Mouse (Mus musculus) hindbrain, embryonic 13.5 days (tissue): ENCODE measurements at regions not wholly inside any gene's neighbourhood (a gene's known extent, or its start where the extent isn't known, plus 50 kb on each side); places are given as distances from the start of the nearest gene placed in this dataset.

Experiments used
- ATAC-seq: fragments of 200-750 bp; cut with Nextera tagmentation; 2 replicates; pipeline ENCODE4 v1.8.0; 2017; ENCODE audit warnings: moderate TSS enrichment; ENCODE audit not compliant: low FRiP score
- H3K27ac ChIP-seq: fragments of 300-500 bp; sonication (generic); 2 replicates; pipeline ENCODE4 v1.5.1; 2015; ENCODE audit warnings: inconsistent platforms, mild to moderate bottlenecking, moderate library complexity
- H3K27me3 ChIP-seq: fragments of 300-500 bp; sonication (generic); 2 replicates; pipeline ENCODE4 v1.6.1; 2015; ENCODE audit warnings: mild to moderate bottlenecking, inconsistent platforms
- H3K36me3 ChIP-seq: fragments of 300-500 bp; sonication (generic); 2 replicates; pipeline ENCODE4 v1.6.1; 2015; ENCODE audit warnings: mild to moderate bottlenecking, inconsistent platforms
- H3K4me1 ChIP-seq: fragments of 300-500 bp; sonication (generic); replicated peaks from 2 replicates; pipeline ENCODE4 v1.6.1; 2015; ENCODE audit warnings: inconsistent platforms
- H3K4me2 ChIP-seq: fragments of 300-500 bp; sonication (generic); 2 replicates; pipeline ENCODE4 v1.6.1; 2015; ENCODE audit warnings: inconsistent platforms, mild to moderate bottlenecking, moderate library complexity
- H3K4me3 ChIP-seq: fragments of 300-500 bp; sonication (generic); 2 replicates; pipeline ENCODE4 v1.5.1; 2015; ENCODE audit warnings: mild to moderate bottlenecking, inconsistent platforms
- H3K9ac ChIP-seq: fragments of 300-500 bp; sonication (generic); 2 replicates; pipeline ENCODE4 v1.6.1; 2015; ENCODE audit warnings: mild to moderate bottlenecking, inconsistent platforms
- H3K9me3 ChIP-seq: fragments of 300-500 bp; sonication (generic); 2 replicates; pipeline ENCODE4 v1.6.1; 2016; ENCODE audit warnings: inconsistent platforms
- WGBS: fragments of 180-500 bp; shearing (Covaris S2); methylation state at CpG from one replicate; pipeline ENCODE4 v1.1.7; 2015; 5-methylcytosine and 5-hydroxymethylcytosine counted together

GRCm38 (mm10) chr1:184628566-184629168 lies 103.8 kb downstream of the Hlx start:
- no peak overlapping the region for H3K4me3 ChIP-seq
- no peaks in the 10 kb centered on the region for H3K27me3 ChIP-seq
- no peak overlapping the region for H3K9ac ChIP-seq
- no peak overlapping the region for H3K4me2 ChIP-seq
- no peak for ATAC-seq
- H3K9me3 ChIP-seq: no peaks in the 10 kb centered on the region
- no peaks in the 10 kb centered on the region for H3K36me3 ChIP-seq
- H3K27ac ChIP-seq: no peak overlapping the region
- 64% methylated on average over 3 of the region's 3 CpGs for WGBS
- no peaks in the 10 kb centered on the region for H3K4me1 ChIP-seq

GRCm38 (mm10) chr1:184622462-184622861 lies 110.0 kb downstream of the Hlx start:
- Histone ChIP-seq H3K4me2 (no peak overlapping the region), H3K9me3 (no peaks in the 10 kb centered on the region), H3K9ac (no peak overlapping the region), H3K4me3 (no peak overlapping the region), H3K4me1 (no peaks in the 10 kb centered on the region), H3K36me3 (no peaks in the 10 kb centered on the region), H3K27ac (no peak overlapping the region), H3K27me3 (no peaks in the 10 kb centered on the region)
- WGBS: 86% methylated on average over 3 of the region's 3 CpGs
- no peak for ATAC-seq

DNA sequence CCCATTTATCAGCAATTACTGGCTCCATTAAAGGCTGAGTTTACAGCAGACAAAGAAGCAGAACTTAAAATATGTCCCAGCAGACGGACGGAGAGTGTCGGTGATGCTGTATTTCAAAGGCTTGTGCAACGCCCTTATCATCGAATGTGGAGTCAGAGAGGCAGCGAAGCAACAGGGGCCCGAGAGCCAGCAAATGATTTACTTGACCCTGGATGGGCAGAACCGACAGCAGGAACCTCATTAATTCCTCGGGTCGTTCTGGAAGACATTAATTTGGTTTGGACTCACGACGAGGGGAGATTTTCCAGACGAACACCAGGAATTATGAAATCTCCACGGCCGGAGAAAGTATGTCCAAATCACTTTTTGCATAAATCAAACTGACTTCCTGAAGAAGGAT lies 110.5 kb downstream of the Hlx start:
- Histone ChIP-seq H3K27me3 (no peaks in the 10 kb centered on the region), H3K4me3 (no peak overlapping the region), H3K4me2 (no peak overlapping the region), H3K27ac (no peak overlapping the region), H3K36me3 (no peaks in the 10 kb centered on the region), H3K4me1 (no peaks in the 10 kb centered on the region), H3K9ac (no peak overlapping the region), H3K9me3 (no peaks in the 10 kb centered on the region)
- ATAC-seq: no peak
- WGBS: 78% methylated on average over 15 of the region's 15 CpGs

DNA sequence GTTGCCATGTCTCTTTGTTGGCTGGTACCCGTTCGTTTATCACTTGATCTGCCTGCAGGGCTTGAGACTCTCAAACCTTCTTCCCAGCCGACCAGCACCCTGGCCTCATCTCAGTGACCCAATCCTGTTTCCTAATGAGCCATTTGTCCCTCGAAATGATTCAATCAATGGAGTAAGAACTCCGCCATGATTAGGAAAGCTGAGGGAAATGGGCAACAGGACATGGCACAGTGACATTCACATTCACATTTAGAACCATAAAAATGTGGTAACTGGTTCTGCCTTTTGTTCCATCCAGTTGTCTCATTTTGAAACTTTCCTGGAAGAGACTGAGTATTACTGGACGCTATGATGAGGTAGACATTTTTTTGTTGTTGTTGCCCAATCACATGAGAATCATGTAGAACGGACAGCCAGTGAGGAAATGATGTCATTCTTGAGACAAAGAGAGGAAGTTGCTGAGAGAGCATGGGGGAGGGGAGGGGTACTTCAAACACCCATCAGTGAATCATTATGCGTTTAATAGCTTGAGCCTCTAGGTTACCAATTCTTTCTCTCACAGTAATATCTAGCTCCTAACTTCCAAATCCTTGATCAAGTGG lies 114.5 kb downstream of the Hlx start:
- H3K27me3 ChIP-seq: no peaks in the 10 kb centered on the region
- no peak overlapping the region for H3K27ac ChIP-seq
- no peak overlapping the region for H3K4me2 ChIP-seq
- no peaks in the 10 kb centered on the region; the same call in 1 of the 2 replicates for H3K9me3 ChIP-seq
- ATAC-seq: no peak
- no peaks in the 10 kb centered on the region for H3K36me3 ChIP-seq
- no peak overlapping the region for H3K9ac ChIP-seq
- WGBS: 86% methylated on average over 8 of the region's 8 CpGs
- H3K4me3 ChIP-seq: no peak overlapping the region
- no peaks in the 10 kb centered on the region for H3K4me1 ChIP-seq

DNA sequence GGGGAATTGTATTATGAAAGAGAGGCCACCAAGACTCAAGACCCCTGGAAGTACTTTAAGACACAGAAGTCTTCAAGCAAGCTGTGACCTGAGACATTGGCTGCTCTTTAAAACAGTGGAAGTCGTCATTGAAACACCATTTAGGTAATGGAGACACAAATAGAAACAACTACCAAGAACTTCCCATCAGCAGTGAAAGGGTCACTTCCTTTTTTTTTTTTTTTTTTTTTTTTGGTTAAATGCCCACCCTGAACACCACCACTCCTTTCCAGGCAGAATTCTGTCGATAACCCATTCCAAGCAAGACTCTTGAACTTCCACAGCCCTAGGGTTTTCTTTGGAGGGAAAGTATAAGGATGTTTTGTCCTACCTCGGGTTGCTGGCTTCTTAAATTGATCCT lies 116.4 kb downstream of the Hlx start:
- ATAC-seq: no peak
- Histone ChIP-seq H3K4me3 (no peak overlapping the region), H3K27ac (no peak overlapping the region), H3K9me3 (no peaks in the 10 kb centered on the region; the same call in 1 of the 2 replicates), H3K9ac (no peak overlapping the region), H3K27me3 (no peaks in the 10 kb centered on the region), H3K36me3 (no peaks in the 10 kb centered on the region), H3K4me1 (no peaks in the 10 kb centered on the region), H3K4me2 (no peak overlapping the region)
- WGBS: 79% methylated on average over 3 of the region's 3 CpGs

DNA sequence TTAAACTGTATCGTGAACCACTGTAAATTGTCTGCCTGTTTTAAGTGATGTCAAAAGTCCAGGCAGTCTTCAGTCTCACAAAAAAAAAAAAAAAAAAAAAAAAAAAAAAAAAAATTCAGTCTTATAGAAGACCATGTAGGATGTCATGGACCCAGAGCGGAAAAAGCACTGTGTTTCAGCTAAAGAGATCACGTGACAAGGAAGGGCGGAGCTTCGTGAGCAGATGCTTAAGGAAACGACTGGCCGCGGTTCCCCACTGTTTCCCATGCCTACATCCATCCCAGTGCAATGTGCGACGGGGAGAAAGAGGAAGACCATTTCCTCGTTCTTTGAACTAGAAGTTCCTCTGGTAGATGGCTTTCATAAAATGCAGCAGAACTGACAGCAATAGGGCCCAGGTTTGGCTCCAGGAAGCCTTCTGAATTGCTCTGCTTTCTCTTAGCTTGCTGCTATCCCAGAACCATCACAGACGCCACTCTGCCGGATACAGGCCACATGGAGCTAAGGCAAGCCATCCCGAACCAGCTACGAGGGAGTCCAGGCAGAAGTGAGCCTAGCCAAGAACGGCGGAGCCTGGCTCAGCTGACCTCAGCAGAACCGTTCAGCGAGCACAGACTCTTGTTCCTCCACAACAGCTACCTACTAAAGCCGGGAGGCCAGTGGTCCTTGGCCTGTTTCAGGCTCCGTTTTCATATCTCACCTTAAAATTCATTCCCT lies 117.6 kb downstream of the Hlx start:
- no peak overlapping the region for H3K9ac ChIP-seq
- no peaks in the 10 kb centered on the region for H3K27me3 ChIP-seq
- H3K4me3 ChIP-seq: no peak overlapping the region
- H3K9me3 ChIP-seq: no peaks in the 10 kb centered on the region; the same call in 1 of the 2 replicates
- no peak overlapping the region for H3K27ac ChIP-seq
- no peak for ATAC-seq
- no peak overlapping the region for H3K4me2 ChIP-seq
- 83% methylated on average over 21 of the region's 21 CpGs for WGBS
- no peaks in the 10 kb centered on the region for H3K4me1 ChIP-seq
- H3K36me3 ChIP-seq: no peaks in the 10 kb centered on the region

DNA sequence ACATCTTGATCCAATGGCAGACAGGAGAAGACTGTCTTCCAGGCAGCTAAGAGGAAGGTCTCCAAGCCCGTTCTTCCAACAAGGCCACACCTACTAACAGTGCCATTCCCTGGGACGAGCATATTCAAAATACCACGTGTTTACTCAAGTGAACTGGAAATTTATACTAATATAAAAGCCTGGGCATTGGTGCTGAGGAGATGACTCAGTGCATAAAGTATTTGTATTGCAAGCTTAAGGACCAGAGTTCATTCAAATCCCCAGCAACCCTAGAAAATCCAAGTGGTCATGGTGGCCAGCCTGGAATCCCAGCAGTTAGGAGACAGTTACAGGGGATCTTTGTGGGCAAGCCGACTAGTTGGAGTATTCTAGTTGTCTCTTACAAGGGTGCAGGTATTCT lies 119.5 kb downstream of the Hlx start:
- WGBS: 90% methylated on average over 4 of the region's 4 CpGs

GRCm38 (mm10) chr1:184608938-184609337 lies 123.5 kb downstream of the Hlx start:
- no peak for ATAC-seq
- Histone ChIP-seq H3K9ac (no peak overlapping the region), H3K27me3 (no peaks in the 10 kb centered on the region), H3K27ac (no peak overlapping the region), H3K4me3 (no peak overlapping the region), H3K36me3 (no peaks in the 10 kb centered on the region), H3K4me1 (no peaks in the 10 kb centered on the region), H3K9me3 (no peaks in the 10 kb centered on the region), H3K4me2 (no peak overlapping the region)
- WGBS: 35% methylated on average over 5 of the region's 5 CpGs

More for the DNA sequence above, 119.5 kb downstream of the Hlx start:
- Histone ChIP-seq H3K27me3 (no peaks in the 10 kb centered on the region), H3K4me2 (no peak overlapping the region), H3K9ac (no peak overlapping the region), H3K36me3 (no peaks in the 10 kb centered on the region), H3K9me3 (no peaks in the 10 kb centered on the region; the same call in 1 of the 2 replicates), H3K4me1 (no peaks in the 10 kb centered on the region), H3K4me3 (no peak overlapping the region), H3K27ac (no peak overlapping the region)
- no peak for ATAC-seq

GRCm38 (mm10) chr1:184608338-184608737 lies 124.1 kb downstream of the Hlx start:
- Histone ChIP-seq H3K4me2 (no peak overlapping the region), H3K9ac (no peak overlapping the region), H3K36me3 (no peaks in the 10 kb centered on the region), H3K9me3 (no peaks in the 10 kb centered on the region), H3K27ac (no peak overlapping the region), H3K4me3 (no peak overlapping the region), H3K4me1 (no peaks in the 10 kb centered on the region), H3K27me3 (no peaks in the 10 kb centered on the region)
- 77% methylated on average over 2 of the region's 2 CpGs for WGBS
- ATAC-seq: no peak

GRCm38 (mm10) chr1:184606541-184606940 lies 125.9 kb downstream of the Hlx start:
- H3K27me3 ChIP-seq: no peaks in the 10 kb centered on the region
- no peak for ATAC-seq
- H3K9me3 ChIP-seq: no peaks in the 10 kb centered on the region

GRCm38 (mm10) chr1:184605666-184606065 lies 126.8 kb downstream of the Hlx start:
- Histone ChIP-seq H3K4me3 (no peak overlapping the region), H3K36me3 (no peaks in the 10 kb centered on the region), H3K27me3 (no peaks in the 10 kb centered on the region), H3K4me1 (no peaks in the 10 kb centered on the region), H3K9me3 (no peaks in the 10 kb centered on the region), H3K4me2 (no peak overlapping the region), H3K9ac (no peak overlapping the region), H3K27ac (no peak overlapping the region)
- 89% methylated on average over 7 of the region's 7 CpGs for WGBS
- no peak for ATAC-seq

More at GRCm38 (mm10) chr1:184606541-184606940, 125.9 kb downstream of the Hlx start:
- WGBS: 89% methylated on average over 8 of the region's 8 CpGs
- H3K9ac ChIP-seq: no peak overlapping the region
- H3K36me3 ChIP-seq: no peaks in the 10 kb centered on the region
- H3K4me2 ChIP-seq: no peak overlapping the region
- H3K27ac ChIP-seq: no peak overlapping the region
- no peak overlapping the region for H3K4me3 ChIP-seq
- no peaks in the 10 kb centered on the region for H3K4me1 ChIP-seq

DNA sequence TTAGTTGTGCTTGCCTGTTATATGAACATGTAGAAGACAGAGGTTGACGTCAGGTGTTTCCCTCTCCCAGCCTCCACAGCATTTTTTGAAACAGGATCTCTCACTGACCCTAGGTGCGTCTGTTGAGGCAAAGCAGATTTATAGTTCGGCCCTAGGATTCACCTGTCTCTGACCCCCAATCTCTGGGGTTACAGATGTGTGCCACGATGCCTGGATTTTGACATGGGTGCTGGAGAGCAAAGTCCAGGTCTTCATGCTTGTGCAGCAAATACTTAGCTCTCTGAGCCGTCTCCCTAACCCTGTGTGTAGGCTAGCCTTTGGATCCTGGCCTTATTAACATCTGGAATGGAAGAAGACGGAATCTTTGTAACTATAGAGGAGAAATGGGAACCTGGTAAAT lies 129.3 kb downstream of the Hlx start:
- no peak overlapping the region for H3K27ac ChIP-seq
- H3K36me3 ChIP-seq: no peaks in the 10 kb centered on the region
- no peaks in the 10 kb centered on the region for H3K4me1 ChIP-seq
- no peaks in the 10 kb centered on the region for H3K27me3 ChIP-seq
- WGBS: 89% methylated on average over 6 of the region's 6 CpGs
- no peak for ATAC-seq
- no peak overlapping the region for H3K9ac ChIP-seq
- H3K4me2 ChIP-seq: no peak overlapping the region
- no peak overlapping the region for H3K4me3 ChIP-seq
- H3K9me3 ChIP-seq: no peaks in the 10 kb centered on the region

DNA sequence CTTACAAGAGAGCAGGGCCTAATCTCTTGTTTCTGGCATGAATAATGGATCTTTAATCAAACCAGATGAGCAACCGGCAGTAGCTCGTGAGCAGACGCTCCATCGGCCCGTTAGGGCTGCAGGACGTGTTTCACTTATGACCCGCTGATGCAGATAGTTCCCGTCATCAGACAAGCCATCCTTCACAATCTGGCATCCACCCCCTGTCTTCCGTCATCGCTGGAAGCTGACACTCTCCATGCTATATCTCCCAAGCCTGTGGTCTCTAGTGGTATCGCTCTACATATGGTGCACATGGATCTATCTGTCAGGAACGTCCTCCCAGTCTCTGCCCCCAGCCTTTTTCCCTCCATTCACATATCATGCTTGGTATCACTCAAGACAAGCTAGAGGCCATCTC lies 137.0 kb downstream of the Hlx start:
- Histone ChIP-seq H3K9me3 (no peaks in the 10 kb centered on the region), H3K27me3 (no peaks in the 10 kb centered on the region), H3K4me1 (no peaks in the 10 kb centered on the region), H3K27ac (no peak overlapping the region), H3K4me3 (no peak overlapping the region), H3K36me3 (no peaks in the 10 kb centered on the region), H3K4me2 (no peak overlapping the region), H3K9ac (no peak overlapping the region)
- 76% methylated on average over 12 of the region's 12 CpGs for WGBS
- no peak for ATAC-seq
